Mouse (Mus musculus): Measurements from ENCODE around the gene Rbm38. TPM values are rescaled to one million over a fixed set of nuclear protein-coding genes. Genes with fewer than 3 reads are reported as not detected.

Rbm38 gene
- total RNA-seq (2023; ENCODE audit: inconsistent age) = 154 to 164 TPM (median 161 TPM) in 4 replicates

GRCm38 (mm10) chr2:173020430-173020829 is at the start of gene Rbm38:
Rbm38 (plus strand) TSS chr2:173020498.

GRCm38 (mm10) chr2:172977409-172978130 is 42.7 kb upstream of the Rbm38 start, which contains the start of gene Spo11:
Spo11 (plus strand) TSS chr2:172977700.

GRCm38 (mm10) chr2:172999630-173000284 is 20.5 kb upstream of the Rbm38 start, which contains the start of gene Rae1:
Rae1 (plus strand) TSS chr2:173000117.

Other genes with a start within 250 kb of the Rbm38 start
- not detected in 4 replicates for gene Bmp7, start 80.2 kb upstream of the Rbm38 start, total RNA-seq (2023; ENCODE audit: inconsistent age)
- gene Spo11, start 42.8 kb upstream of the Rbm38 start, total RNA-seq (2023; ENCODE audit: inconsistent age) = 0.64 to 0.87 TPM (median 0.83 TPM) in 4 replicates
- gene Rae1, start 20.4 kb upstream of the Rbm38 start, total RNA-seq (2023; ENCODE audit: inconsistent age) = 107 to 128 TPM (median 119 TPM) in 4 replicates
- not detected in 4 replicates for gene Ctcfl, start 99.0 kb downstream of the Rbm38 start, total RNA-seq (2023; ENCODE audit: inconsistent age)
- not detected in 4 replicates for gene Pck1, start 132.6 kb downstream of the Rbm38 start, total RNA-seq (2023; ENCODE audit: inconsistent age)
- 24.6 to 56.3 TPM (median 36.8 TPM) in 4 replicates for gene Zbp1, start 198.4 kb downstream of the Rbm38 start, total RNA-seq (2023; ENCODE audit: inconsistent age)